Mouse (Mus musculus): ENCODE results near the gene Ccdc71. TPM values are rescaled to one million over a fixed set of nuclear protein-coding genes. Genes with fewer than 3 reads are reported as not detected.

Gene Ccdc71
- total and polyA plus RNA-seq, 3 experiments = 14.5 to 33.0 (median 16.1) TPM

- Histone ChIP-seq H3K4me2 (ENCODE audit: insufficient read depth, low read depth, poor library complexity, severe bottlenecking) (no peak overlapping the region), H3K27me3 (replicated peaks) (peaks cover 6% of the 10 kb centered on the region), H3K27ac (ENCODE audit: insufficient read depth, low read depth) (no peak overlapping the region), H3K9ac (ENCODE audit: insufficient read depth, low read depth) (no peak overlapping the region), H3K4me3 (replicated peaks in 1 of 3; ENCODE audit: low read depth in 2 of 3, low read length in 2 of 3, poor library complexity in 1 of 3) (no peak overlapping the region), H3K79me2 (replicated peaks; ENCODE audit: control insufficient read depth, extremely low read depth, insufficient read depth, poor library complexity, severe bottlenecking) (peaks cover 13% of the 10 kb centered on the region), H3K9me3 (replicated peaks; ENCODE audit: low read length) (no peaks in the 10 kb centered on the region), H3K4me1 (ENCODE audit: control insufficient read depth in 1 of 2, insufficient read depth in 2 of 2) (peaks cover 9 to 17% of the 10 kb centered on the region in 2 experiments), H3K36me3 (replicated peaks in 1 of 2; ENCODE audit: control insufficient read depth in 1 of 2, insufficient read depth in 1 of 2, low read length in 1 of 2) (peaks cover 0 to 2% of the 10 kb centered on the region in 2 experiments)
- dilution Hi-C loops (cut with MboI; ENCODE audit: extremely low pct_ligation_motif_present, extremely low pct_unique_long_range_greater_than_20kb, low sequenced_read_pairs) = no loop called here
- in situ Hi-C loops (cut with MboI; ENCODE audit: low pct_ligation_motif_present, low pct_unique_long_range_greater_than_20kb, low sequenced_read_pairs) = no loop called here
- TF ChIP-seq POLR2AphosphoS2 (IDR thresholded peaks at IDR 0.05; ENCODE audit: low read depth, low read length) = no peak
- TF ChIP-seq IRF4 (IDR thresholded peaks at IDR 0.05; ENCODE audit: low read depth, low read length) = no peak
- no peak for TF ChIP-seq ETS1 (conservative IDR thresholded peaks at IDR 0.05; ENCODE audit: low read depth, low read length)
- TF ChIP-seq ZMIZ1 (IDR thresholded peaks at IDR 0.05; ENCODE audit: low read depth, low read length) = no peak
- no peak for TF ChIP-seq NELFE (IDR thresholded peaks at IDR 0.05; ENCODE audit: low read depth, low read length)
- no peak for TF ChIP-seq ZC3H11A (IDR thresholded peaks at IDR 0.05; ENCODE audit: low read depth, low read length)
- no peak for TF ChIP-seq ZKSCAN1 (IDR thresholded peaks at IDR 0.05; ENCODE audit: borderline replicate concordance, low read depth, low read length)
- TF ChIP-seq NRF1 (IDR thresholded peaks at IDR 0.05; ENCODE audit: low read depth, low read length) = no peak
- no peak for DNase-seq (ENCODE audit: extremely low read depth)
These were observed 26.7 kb downstream of the Ccdc71 start for GRCm38 (mm10) chr9:108486973-108487530.

GRCm38 (mm10) chr9:108488403-108488802 is 28.1 kb downstream of the Ccdc71 start:
- Histone ChIP-seq H3K9ac (ENCODE audit: insufficient read depth, low read depth) (no peak overlapping the region), H3K4me1 (ENCODE audit: control insufficient read depth in 1 of 2, insufficient read depth in 2 of 2) (peaks cover 11 to 31% of the 10 kb centered on the region in 2 experiments)
- in situ Hi-C loops (cut with MboI; ENCODE audit: low pct_ligation_motif_present, low pct_unique_long_range_greater_than_20kb, low sequenced_read_pairs) = no loop called here

GRCm38 (mm10) chr9:108489215-108489614 is 28.9 kb downstream of the Ccdc71 start:
- H3K4me2 ChIP-seq (ENCODE audit: insufficient read depth, low read depth, poor library complexity, severe bottlenecking) = no peak overlapping the region
- H3K9me3 ChIP-seq (replicated peaks; ENCODE audit: low read length) = no peaks in the 10 kb centered on the region
- dilution Hi-C loops (cut with MboI; ENCODE audit: extremely low pct_ligation_motif_present, extremely low pct_unique_long_range_greater_than_20kb, low sequenced_read_pairs) (no loop called here), in situ Hi-C loops (cut with MboI; ENCODE audit: low pct_ligation_motif_present, low pct_unique_long_range_greater_than_20kb, low sequenced_read_pairs) (no loop called here)
- no peak for TF ChIP-seq ZKSCAN1 (IDR thresholded peaks at IDR 0.05; ENCODE audit: borderline replicate concordance, low read depth, low read length)
- TF ChIP-seq KAT2A (IDR thresholded peaks at IDR 0.05; ENCODE audit: insufficient replicate concordance, low read length) = no peak
- no peak for TF ChIP-seq EP300 (IDR thresholded peaks at IDR 0.05; ENCODE audit: low read length)
- peaks cover 17 to 24% of the 10 kb centered on the region in 2 experiments for H3K36me3 ChIP-seq (replicated peaks in 1 of 2; ENCODE audit: control insufficient read depth in 1 of 2, insufficient read depth in 1 of 2, low read length in 1 of 2)
- DNase-seq (ENCODE audit: extremely low read depth) = no peak
- H3K27ac ChIP-seq (ENCODE audit: insufficient read depth, low read depth) = no peak overlapping the region
- H3K9ac ChIP-seq (ENCODE audit: insufficient read depth, low read depth) = no peak overlapping the region
- peaks cover 24% of the 10 kb centered on the region for H3K79me2 ChIP-seq (replicated peaks; ENCODE audit: control insufficient read depth, extremely low read depth, insufficient read depth, poor library complexity, severe bottlenecking)
- H3K4me1 ChIP-seq (ENCODE audit: control insufficient read depth in 1 of 2, insufficient read depth in 2 of 2) = peaks cover 11 to 31% of the 10 kb centered on the region in 2 experiments
- H3K27me3 ChIP-seq (replicated peaks) = peaks cover 6% of the 10 kb centered on the region
- H3K4me3 ChIP-seq (replicated peaks in 1 of 3; ENCODE audit: low read depth in 2 of 3, low read length in 2 of 3, poor library complexity in 1 of 3) = no peak overlapping the region

More at GRCm38 (mm10) chr9:108488403-108488802, 28.1 kb downstream of the Ccdc71 start:
- DNase-seq (ENCODE audit: extremely low read depth) = no peak
- H3K4me3 ChIP-seq (replicated peaks in 1 of 3; ENCODE audit: low read depth in 2 of 3, low read length in 2 of 3, poor library complexity in 1 of 3) = no peak overlapping the region
- H3K4me2 ChIP-seq (ENCODE audit: insufficient read depth, low read depth, poor library complexity, severe bottlenecking) = no peak overlapping the region
- peaks cover 8 to 16% of the 10 kb centered on the region in 2 experiments for H3K36me3 ChIP-seq (replicated peaks in 1 of 2; ENCODE audit: control insufficient read depth in 1 of 2, insufficient read depth in 1 of 2, low read length in 1 of 2)
- H3K9me3 ChIP-seq (replicated peaks; ENCODE audit: low read length) = no peaks in the 10 kb centered on the region
- H3K27me3 ChIP-seq (replicated peaks) = peaks cover 6% of the 10 kb centered on the region
- no peak overlapping the region for H3K27ac ChIP-seq (ENCODE audit: insufficient read depth, low read depth)
- dilution Hi-C loops (cut with MboI; ENCODE audit: extremely low pct_ligation_motif_present, extremely low pct_unique_long_range_greater_than_20kb, low sequenced_read_pairs) = no loop called here
- H3K79me2 ChIP-seq (replicated peaks; ENCODE audit: control insufficient read depth, extremely low read depth, insufficient read depth, poor library complexity, severe bottlenecking) = peaks cover 24% of the 10 kb centered on the region
- TF ChIP-seq CHD1 (IDR thresholded peaks at IDR 0.05; ENCODE audit: low read depth, low read length) (no peak), ZKSCAN1 (IDR thresholded peaks at IDR 0.05; ENCODE audit: borderline replicate concordance, low read depth, low read length) (no peak), ZNF384 (IDR thresholded peaks at IDR 0.05; ENCODE audit: low read depth, low read length) (no peak), MAFK (IDR thresholded peaks at IDR 0.05; ENCODE audit: insufficient replicate concordance, low read length) (no peak), MYC (IDR thresholded peaks at IDR 0.05; ENCODE audit: low read depth, low read length) (no peak), E2F4 (IDR thresholded peaks at IDR 0.05; ENCODE audit: insufficient replicate concordance, low read depth, low read length) (no peak), UBTF (IDR thresholded peaks at IDR 0.05; ENCODE audit: low read depth, low read length) (no peak)
